Mouse (Mus musculus) limb, embryonic 13.5 days (tissue): ENCODE data around the gene Scamp4. TPM values are rescaled to one million over a fixed set of nuclear protein-coding genes. Genes with fewer than 3 reads are reported as not detected.
A peak's percentile ranks its signal among the peaks of the same experiment; 100 is the strongest.
"Not testable (repeated sequence)": the region's sequence is repeated elsewhere in the genome, so short reads cannot be mapped to it uniquely, and the experiment has no call there.

Experiments used
- ATAC-seq: fragments of 200-750 bp; cut with Nextera tagmentation; 2 replicates; pipeline ENCODE4 v1.8.0; 2017; ENCODE audit warnings: low read depth, moderate number of reproducible peaks, moderate TSS enrichment; ENCODE audit not compliant: low FRiP score
- H3K27ac ChIP-seq: fragments of 300-500 bp; sonication (generic); 2 replicates; pipeline ENCODE4 v1.5.1; 2015; ENCODE audit warnings: inconsistent platforms, mild to moderate bottlenecking, moderate library complexity
- H3K27me3 ChIP-seq: fragments of 300-500 bp; sonication (generic); 2 replicates; pipeline ENCODE4 v1.6.1; 2015; ENCODE audit warnings: mild to moderate bottlenecking, inconsistent platforms
- H3K36me3 ChIP-seq: fragments of 300-500 bp; sonication (generic); 2 replicates; pipeline ENCODE4 v1.6.1; 2015; ENCODE audit warnings: inconsistent platforms, mild to moderate bottlenecking, moderate library complexity
- H3K4me1 ChIP-seq: fragments of 300-500 bp; sonication (generic); 2 replicates; pipeline ENCODE4 v1.6.1; 2015; ENCODE audit warnings: inconsistent platforms
- H3K4me2 ChIP-seq: fragments of 300-500 bp; sonication (generic); replicated peaks from 2 replicates; pipeline ENCODE4 v1.6.1; 2015; ENCODE audit warnings: inconsistent platforms, mild to moderate bottlenecking, moderate library complexity
- H3K4me3 ChIP-seq: fragments of 300-500 bp; sonication (generic); 2 replicates; pipeline ENCODE4 v1.5.1; 2015; ENCODE audit warnings: moderate library complexity, mild to moderate bottlenecking, inconsistent platforms
- H3K9ac ChIP-seq: fragments of 300-500 bp; sonication (generic); 2 replicates; pipeline ENCODE4 v1.6.1; 2015; ENCODE audit warnings: mild to moderate bottlenecking, inconsistent platforms
- H3K9me3 ChIP-seq: fragments of 300-500 bp; sonication (generic); 2 replicates; pipeline ENCODE4 v1.6.1; 2016; ENCODE audit warnings: inconsistent platforms
- WGBS: fragments of 180-500 bp; shearing (Covaris S2); methylation state at CpG from one replicate; pipeline ENCODE4 v1.1.7; 2015; 5-methylcytosine and 5-hydroxymethylcytosine counted together
- polyA plus RNA-seq: library from polyadenylated mRNA; unstranded; fragments of >200 nt; fragmentation: Nextera tagmentation; extraction: Ambion mirVana; gene quantifications from 2 replicates; pipeline ENCODE4 v1.2.1, GENCODE M21; 2015

Gene Scamp4
- polyA plus RNA-seq, 1 experiment from 2014 or later: 92.0 TPM

DNA sequence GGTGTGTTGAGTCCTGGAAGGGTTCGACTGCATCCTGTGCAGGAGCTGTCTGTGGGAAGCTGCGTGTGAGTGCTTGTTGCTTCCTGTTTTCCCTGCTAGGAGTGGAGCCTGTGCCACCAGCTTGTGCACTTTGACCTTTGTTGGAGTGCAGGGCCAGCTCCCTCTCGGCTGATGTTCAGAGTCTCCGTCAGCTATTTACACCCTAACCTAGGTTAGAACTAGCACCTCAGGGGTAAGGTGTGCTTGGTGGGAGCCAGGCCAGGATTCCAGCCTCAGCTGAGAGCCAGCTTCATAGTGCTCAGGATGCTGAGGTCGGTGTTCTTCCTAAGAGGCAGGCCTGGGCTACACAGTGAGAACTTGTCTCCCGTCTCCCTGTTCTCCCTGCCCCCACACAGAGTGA is 32.7 kb downstream of the Scamp4 start:
- H3K36me3 ChIP-seq: peaks cover 88% of the 10 kb centered on the region
- no peaks in the 10 kb centered on the region for H3K27me3 ChIP-seq
- H3K4me3 ChIP-seq: no peak overlapping the region
- ATAC-seq: no peak
- H3K9ac ChIP-seq: no peak overlapping the region
- no peaks in the 10 kb centered on the region for H3K9me3 ChIP-seq
- no peak overlapping the region for H3K27ac ChIP-seq
- no peaks in the 10 kb centered on the region for H3K4me1 ChIP-seq
- H3K4me2 ChIP-seq: no peak overlapping the region
- 89% methylated on average over 6 of the region's 6 CpGs for WGBS

DNA sequence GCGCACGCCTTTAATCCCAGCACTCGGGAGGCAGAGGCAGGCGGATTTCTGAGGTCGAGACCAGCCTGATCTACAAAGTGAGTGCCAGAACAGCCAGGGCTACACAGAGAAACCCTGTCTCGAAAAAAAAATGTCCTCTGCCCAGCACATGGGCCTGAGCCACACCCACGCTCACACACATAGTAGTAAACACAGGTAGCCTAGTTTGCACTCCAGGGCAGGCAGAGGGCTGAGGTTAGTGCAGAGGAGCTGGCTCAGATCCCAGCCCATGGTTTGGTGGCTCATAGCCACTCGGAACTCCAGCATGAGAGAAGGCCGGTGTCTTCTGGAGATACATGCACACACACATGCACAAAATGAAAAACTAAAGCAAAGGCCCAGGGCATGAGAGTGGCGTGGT is 44.3 kb downstream of the Scamp4 start:
- 91% methylated on average over 10 of the region's 10 CpGs for WGBS
- Histone ChIP-seq H3K4me3 (no peak overlapping the region), H3K4me2 (no peak overlapping the region), H3K27ac (no peak overlapping the region), H3K27me3 (no peaks in the 10 kb centered on the region), H3K9ac (no peak overlapping the region), H3K36me3 (peaks cover 84% of the 10 kb centered on the region), H3K9me3 (no peaks in the 10 kb centered on the region), H3K4me1 (no peaks in the 10 kb centered on the region)
- no peak for ATAC-seq

DNA sequence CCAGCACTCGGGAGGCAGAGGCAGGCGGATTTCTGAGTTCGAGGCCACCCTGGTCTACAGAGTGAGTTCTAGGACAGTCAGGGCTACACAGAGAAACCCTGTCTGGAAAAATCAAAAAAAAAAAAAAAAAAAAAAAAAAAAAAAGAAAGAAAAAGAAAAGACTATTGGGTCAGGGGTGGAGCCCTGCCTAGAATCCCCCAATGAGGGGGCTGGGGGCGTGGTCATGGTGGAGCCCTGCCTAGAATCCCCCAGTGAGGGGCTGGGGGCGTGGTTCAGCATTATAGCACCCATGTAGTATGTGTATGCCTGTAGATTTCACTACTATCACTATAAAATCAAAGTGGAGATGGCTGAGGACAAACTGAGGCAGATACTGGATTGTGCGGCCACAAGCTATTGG is 47.2 kb downstream of the Scamp4 start:
- H3K27me3 ChIP-seq, H3K4me3 ChIP-seq, H3K27ac ChIP-seq, H3K4me1 ChIP-seq, H3K9ac ChIP-seq, H3K9me3 ChIP-seq, ATAC-seq, H3K4me2 ChIP-seq: not testable (repeated sequence)
- 83% methylated on average over 6 of the region's 6 CpGs for WGBS
- peaks cover 58% of the 10 kb centered on the region for H3K36me3 ChIP-seq

DNA sequence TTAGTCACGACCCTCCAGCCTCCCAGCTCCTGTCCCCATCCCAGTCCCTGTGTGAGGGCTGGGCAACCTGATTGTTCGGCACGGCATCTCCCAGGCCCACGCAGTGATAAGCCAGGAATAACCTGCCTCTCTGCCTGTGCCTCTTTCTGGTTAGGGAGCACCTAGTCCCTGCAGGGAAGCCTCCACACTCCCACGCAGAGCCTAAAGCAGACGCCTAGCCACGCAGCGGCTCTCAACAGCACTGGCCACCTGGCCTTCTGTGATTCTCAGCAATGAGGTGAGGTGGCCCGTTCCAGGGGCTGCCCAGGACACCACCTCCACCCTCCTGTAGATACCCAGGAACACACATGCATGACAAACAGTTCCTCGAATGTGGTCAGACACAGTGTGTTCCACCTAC is 47.7 kb downstream of the Scamp4 start:
- ATAC-seq: no peak
- no peak overlapping the region for H3K27ac ChIP-seq
- H3K9ac ChIP-seq: no peak overlapping the region
- H3K27me3 ChIP-seq: no peaks in the 10 kb centered on the region
- peaks cover 14% of the 10 kb centered on the region for H3K4me1 ChIP-seq
- no peaks in the 10 kb centered on the region for H3K9me3 ChIP-seq
- 92% methylated on average over 10 of the region's 10 CpGs for WGBS
- H3K4me2 ChIP-seq: no peak overlapping the region
- no peak overlapping the region for H3K4me3 ChIP-seq
- H3K36me3 ChIP-seq: peaks cover 53% of the 10 kb centered on the region

DNA sequence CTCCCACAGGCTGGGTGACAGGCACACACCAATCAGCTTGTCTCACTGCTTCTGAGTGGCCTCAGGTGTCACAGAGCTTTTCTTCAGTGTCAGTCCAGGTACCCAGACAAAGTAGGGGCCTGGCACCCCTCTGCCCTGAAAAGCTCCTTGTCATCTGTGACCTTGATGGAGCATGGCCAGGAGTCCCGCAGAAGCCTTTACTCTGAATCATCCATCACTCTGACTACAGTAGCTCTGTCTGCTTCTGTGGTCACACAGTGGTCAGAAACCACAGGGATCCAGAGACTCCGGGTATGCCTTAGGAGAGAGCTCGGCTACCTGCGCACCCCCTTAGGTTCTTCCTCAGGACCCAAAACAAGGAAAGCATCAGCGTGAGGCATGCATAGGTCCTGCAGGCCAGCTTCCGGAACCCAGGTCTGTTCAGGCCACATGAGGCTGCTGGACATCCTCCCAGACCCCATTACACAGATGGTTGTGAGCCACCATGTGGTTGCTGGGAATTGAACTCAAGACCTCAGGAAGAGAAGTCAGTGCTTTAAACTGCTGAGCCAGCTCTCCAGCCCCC is 50.6 kb downstream of the Scamp4 start:
- Histone ChIP-seq H3K9ac (0 out of 2 replicates have a peak overlapping the region, but pooled peaks have one; percentile 4), H3K27ac (no peak overlapping the region), H3K36me3 (peaks cover 27% of the 10 kb centered on the region), H3K4me2 (no peak overlapping the region), H3K27me3 (no peaks in the 10 kb centered on the region), H3K4me1 (peaks cover 28% of the 10 kb centered on the region), H3K9me3 (no peaks in the 10 kb centered on the region), H3K4me3 (no peak overlapping the region)
- no peak for ATAC-seq
- 86% methylated on average over 6 of the region's 6 CpGs for WGBS

DNA sequence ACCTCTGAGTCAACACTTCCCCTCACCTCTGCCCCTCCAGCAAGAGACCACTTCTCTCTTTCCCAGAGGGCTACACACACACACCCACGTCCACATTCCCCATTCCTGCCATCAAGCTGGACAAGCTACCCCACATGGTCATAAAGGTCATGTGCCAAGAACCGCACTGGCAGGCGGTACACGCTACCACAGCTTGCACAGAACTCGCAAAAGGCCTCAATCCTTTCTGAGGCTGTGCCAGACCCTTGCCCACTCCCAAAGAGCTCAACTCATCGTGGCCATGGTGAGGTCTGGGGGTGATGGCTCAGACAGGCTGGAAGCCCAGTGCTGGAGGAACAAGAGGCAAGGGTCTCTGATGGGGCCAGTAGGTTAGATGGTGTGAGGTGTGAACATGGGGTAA is 52.2 kb downstream of the Scamp4 start:
- Histone ChIP-seq H3K9ac (peak overlapping the region; percentile 94), H3K4me1 (peaks cover 29% of the 10 kb centered on the region), H3K27me3 (no peaks in the 10 kb centered on the region), H3K9me3 (no peaks in the 10 kb centered on the region), H3K36me3 (peaks cover 16% of the 10 kb centered on the region), H3K4me3 (peak overlapping the region; percentile 71), H3K27ac (no peak overlapping the region), H3K4me2 (peak overlapping the region; percentile 90)
- 84% methylated on average over 6 of the region's 6 CpGs for WGBS
- no peak for ATAC-seq

DNA sequence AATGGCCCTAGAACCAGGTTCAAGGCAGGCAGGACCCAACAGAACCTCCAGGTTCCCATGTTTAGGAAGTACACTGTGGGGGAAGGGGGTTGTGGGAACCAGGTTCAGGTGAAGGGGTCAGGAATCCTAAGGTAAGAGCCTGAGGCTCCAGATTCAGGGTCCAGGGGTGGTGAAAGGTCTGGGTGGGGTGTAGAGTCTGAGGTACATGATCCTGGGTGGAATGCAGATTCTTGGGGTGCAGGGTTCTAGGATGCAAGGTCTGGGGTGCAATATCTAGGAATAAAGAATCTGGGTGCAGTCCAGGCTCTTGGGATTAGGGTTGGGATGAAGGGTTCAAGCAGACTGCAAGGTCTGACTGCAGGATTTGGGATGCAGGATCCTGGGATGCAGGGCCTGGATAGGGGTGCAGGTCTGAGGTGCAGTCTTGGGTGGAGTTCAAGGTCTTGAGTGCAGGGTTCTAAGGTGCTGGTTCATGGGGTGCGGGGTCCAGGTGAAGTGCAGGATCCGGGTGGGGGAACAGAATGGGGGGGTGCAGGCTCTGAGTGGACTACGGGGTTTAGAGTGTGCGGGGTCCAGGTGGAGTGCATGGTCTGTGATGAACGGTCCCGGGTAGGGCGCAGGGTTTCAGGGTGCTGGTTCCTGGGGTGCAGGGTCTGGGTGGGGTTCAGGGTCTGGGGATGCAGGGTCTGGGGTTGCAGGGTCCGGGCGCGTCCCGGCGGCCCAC is 52.9 kb downstream of the Scamp4 start:
- H3K36me3 ChIP-seq: peaks cover 12% of the 10 kb centered on the region
- peak overlapping the region; percentile 94 for H3K9ac ChIP-seq
- H3K9me3 ChIP-seq: no peaks in the 10 kb centered on the region
- H3K27me3 ChIP-seq: no peaks in the 10 kb centered on the region
- peak; percentile 51 for ATAC-seq
- peak overlapping the region; percentile 71 for H3K4me3 ChIP-seq
- H3K4me1 ChIP-seq: peaks cover 29% of the 10 kb centered on the region
- 1% methylated on average over 12 of the region's 12 CpGs for WGBS
- peak overlapping the region; percentile 59; the same call in 1 of the 2 replicates for H3K27ac ChIP-seq
- H3K4me2 ChIP-seq: peak overlapping the region; percentile 90

DNA sequence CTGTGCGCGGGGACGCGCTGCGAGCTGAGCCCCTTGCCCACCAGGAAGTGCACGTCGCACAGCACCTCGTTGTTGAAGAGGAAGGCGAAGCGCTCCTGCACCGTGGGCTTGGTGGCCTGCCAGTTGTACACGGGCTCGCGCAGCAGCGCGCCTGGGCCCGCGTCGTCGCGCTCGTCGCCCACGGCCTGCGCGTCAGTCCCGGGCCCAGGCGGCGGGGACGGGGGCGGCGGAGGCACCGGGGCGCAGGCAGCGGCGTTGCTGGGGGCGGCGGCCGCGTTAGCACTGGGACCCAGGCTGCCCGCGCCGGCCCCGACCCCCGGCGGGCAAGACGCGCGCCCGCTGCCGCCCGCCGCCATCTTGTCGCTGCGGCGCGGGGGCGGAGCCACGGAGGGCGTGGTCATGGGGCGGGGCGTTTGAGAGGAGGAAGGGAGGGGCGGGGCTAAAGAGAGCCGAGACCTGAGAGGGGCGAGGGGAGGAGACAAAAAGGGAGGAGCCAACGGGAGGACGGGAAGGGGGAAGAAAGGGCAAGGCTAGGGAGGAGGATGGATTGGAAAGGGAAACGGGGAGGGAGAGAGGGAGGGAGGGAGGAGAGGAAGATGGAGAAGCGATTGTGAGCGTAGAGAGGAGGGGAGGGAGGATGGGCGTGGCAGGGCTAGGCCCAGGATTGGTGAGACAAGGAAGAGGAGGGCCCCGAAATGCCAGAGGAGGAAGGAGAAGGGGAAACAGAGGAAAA is 53.6 kb downstream of the Scamp4 start:
- peak; percentile 88 for ATAC-seq
- Histone ChIP-seq H3K36me3 (peaks cover 6% of the 10 kb centered on the region), H3K4me1 (peaks cover 29% of the 10 kb centered on the region), H3K4me2 (peak overlapping the region; percentile 90), H3K9ac (peak overlapping the region; percentile 94), H3K9me3 (no peaks in the 10 kb centered on the region), H3K27ac (peak overlapping the region; percentile 88; the same call in 1 of the 2 replicates), H3K4me3 (peak overlapping the region; percentile 71), H3K27me3 (no peaks in the 10 kb centered on the region)
- WGBS: under 1% methylated on average over 68 of the region's 72 CpGs

DNA sequence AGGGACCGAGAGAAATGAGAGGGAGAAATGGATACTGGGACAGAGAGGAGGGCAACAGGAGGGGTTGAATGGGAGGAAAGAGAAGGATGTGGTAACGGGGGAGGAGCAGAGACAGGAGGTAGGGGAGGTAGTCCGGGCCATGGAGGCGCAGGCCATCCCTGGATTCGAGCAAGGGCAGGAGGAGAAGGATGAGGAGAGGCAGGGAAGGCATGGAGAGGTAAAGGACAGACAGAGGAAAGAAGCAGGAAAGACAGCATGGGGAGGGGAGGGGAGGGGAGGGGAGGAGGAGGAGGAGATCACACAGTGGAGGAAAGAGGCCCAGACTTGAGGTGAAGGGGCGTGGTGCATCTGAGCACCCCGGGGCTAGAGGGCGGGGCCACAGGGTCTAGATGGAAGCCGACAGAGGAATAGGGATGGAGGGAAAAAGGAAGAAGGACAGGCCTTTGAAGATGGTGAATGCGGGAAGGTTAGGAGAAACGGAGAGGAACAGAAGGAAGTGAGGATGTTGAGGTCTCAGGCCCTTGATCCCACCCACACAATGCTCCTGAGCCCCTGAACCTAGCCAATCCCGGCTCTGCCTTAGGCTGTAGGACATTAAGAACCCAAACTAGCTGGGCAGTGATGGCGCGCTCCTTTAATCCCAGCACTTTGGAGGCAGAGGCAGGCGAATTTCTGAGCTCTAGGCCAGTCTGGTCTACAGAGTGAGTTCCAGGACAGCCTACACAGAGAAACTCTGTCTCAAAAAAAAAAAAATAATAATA is 54.4 kb downstream of the Scamp4 start, which contains the start of gene Btbd2:
Gene Btbd2, minus strand, starts transcription at position 209 of the 761 bp plus-strand sequence.
- ATAC-seq: no peak

DNA sequence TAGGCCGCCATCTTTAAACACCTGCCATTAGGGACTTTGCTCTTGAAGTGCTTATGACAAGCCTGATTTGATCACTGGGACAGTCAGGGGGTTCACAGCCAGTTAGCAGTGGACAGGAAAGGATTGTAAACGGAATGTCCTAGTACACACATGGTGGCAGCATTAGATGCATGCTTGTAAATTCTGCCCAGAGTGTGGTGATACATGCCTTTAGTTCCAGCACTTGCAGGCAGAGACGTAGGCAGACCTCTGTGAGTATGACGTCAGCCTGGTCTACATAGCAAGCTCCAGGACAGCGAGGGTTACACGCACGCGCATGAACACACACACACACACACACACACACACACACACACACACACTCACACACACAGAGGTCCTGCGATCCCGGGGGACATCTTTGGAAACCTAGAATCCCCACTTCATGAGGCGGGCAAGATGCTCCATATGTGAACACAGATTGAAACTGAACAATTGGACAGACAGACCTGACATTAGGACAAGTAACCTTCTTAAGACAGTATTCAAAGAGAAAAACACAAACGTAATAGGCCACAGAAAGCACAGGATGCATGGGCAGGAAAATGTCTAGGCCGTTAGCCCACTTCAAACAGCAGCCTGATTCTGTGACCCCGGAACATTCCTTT is 55.6 kb downstream of the Scamp4 start:
- WGBS: 75% methylated on average over 14 of the region's 14 CpGs
- no peak for ATAC-seq
- Histone ChIP-seq H3K9me3 (no peaks in the 10 kb centered on the region), H3K9ac (no peak overlapping the region), H3K4me1 (peaks cover 31% of the 10 kb centered on the region), H3K36me3 (no peaks in the 10 kb centered on the region; the same call in 1 of the 2 replicates), H3K4me3 (no peak overlapping the region), H3K27ac (no peak overlapping the region), H3K27me3 (no peaks in the 10 kb centered on the region), H3K4me2 (no peak overlapping the region)

More for the DNA sequence above, 54.4 kb downstream of the Scamp4 start, which contains the start of gene Btbd2:
- no peaks in the 10 kb centered on the region for H3K27me3 ChIP-seq
- peak within 1 kb of the TSS; percentile 90 for H3K4me2 ChIP-seq
- peaks cover 3% of the 10 kb centered on the region for H3K36me3 ChIP-seq
- peak within 1 kb of the TSS; percentile 94 for H3K9ac ChIP-seq
- H3K27ac ChIP-seq: peak within 1 kb of the TSS; percentile 88; the same call in 1 of the 2 replicates
- WGBS: 22% methylated on average over 15 of the region's 15 CpGs
- H3K4me1 ChIP-seq: peaks cover 29% of the 10 kb centered on the region
- H3K9me3 ChIP-seq: no peaks in the 10 kb centered on the region
- peak within 1 kb of the TSS; percentile 71 for H3K4me3 ChIP-seq

DNA sequence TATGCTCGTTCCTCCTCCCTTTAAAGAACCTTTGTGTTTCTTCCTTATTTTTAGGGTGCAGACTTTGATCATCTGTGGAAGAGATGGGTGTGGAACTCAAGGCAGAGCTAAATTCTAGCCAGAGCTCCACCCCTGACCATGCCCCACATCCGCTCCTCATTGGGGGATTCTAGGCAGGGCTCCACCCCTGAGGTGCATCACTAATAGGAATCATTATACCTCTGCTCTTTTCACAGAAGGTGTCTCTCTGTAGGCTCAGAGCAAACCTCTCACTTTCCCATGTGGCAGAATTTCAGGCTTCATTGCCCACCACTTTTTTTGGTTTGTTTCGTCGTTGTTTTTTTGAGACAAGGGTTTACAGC is 56.1 kb downstream of the Scamp4 start:
- H3K27ac ChIP-seq: no peak overlapping the region; the same call in 1 of the 2 replicates

More for the DNA sequence above, 56.1 kb downstream of the Scamp4 start:
- Histone ChIP-seq H3K27me3 (no peaks in the 10 kb centered on the region), H3K4me3 (no peak overlapping the region), H3K4me1 (peaks cover 36% of the 10 kb centered on the region), H3K36me3 (no peaks in the 10 kb centered on the region), H3K4me2 (peak overlapping the region; percentile 38; the same call in 1 of the 2 replicates), H3K9ac (no peak overlapping the region), H3K9me3 (no peaks in the 10 kb centered on the region)
- ATAC-seq: no peak
- 64% methylated on average over 4 of the region's 4 CpGs for WGBS
